Mouse (Mus musculus): ENCODE measurements around the gene 3830406C13Rik. TPM values are rescaled to one million over a fixed set of nuclear protein-coding genes. Genes with fewer than 3 reads are reported as not detected.

Gene 3830406C13Rik
- total and polyA plus RNA-seq, 3 experiments, result 2.1 to 47.0 (median 39.6) TPM

DNA sequence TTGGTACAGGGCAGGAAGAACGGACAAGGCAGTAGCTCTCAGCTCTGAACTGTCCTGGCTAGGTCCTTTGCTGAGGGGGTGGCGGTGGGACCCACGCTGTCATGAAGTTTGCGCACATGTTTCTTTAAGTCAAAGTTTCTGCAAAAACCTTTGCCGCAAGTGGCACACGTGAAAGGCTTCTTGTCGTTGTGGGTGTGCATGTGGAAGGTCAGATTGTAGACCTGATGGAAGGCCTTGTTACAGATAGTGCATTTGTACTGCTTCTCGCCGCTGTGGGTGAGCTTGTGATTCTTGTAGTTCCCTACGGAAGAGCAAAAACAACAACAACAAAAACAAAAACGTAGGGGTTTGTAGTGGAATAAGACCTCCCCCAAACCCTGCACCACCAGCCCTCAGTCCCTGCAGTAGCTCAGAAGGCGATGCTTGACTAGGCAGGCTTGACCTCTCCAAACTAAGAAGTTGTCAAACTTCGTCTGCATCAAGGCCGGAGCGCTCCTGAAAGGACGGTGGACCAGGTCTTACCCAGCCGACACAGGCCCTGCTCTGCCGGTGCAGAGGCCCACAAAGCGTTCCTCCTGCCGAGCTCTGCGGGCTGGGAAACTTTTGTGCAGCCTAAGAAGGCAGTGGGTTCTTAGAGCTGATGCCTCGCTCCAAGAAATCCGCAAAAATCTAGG is 58.6 kb downstream of the 3830406C13Rik start:
- no peak for DNase-seq

DNA sequence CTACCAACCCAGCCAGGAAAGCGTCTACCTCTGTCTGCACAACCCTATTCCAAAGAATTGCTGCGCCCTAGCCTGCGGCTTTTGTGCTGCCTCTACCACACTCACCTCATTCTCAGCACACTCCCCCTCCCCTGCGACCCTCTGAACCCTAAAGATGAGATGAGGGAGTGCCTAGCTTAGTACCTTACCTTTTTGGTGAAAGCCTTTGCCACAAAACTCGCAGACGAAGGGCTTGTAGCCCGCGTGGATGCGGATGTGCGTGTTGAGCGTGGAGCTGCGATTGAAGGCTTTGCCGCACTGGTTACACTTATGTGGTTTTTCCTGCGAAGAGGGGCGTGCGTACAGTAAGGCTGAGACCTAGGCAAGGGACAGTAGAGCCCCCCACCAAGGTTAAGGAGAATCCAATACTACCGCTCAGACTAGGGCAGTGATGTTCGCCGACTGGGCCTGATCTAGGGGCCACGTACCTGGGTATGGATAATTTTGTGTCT is 59.5 kb downstream of the 3830406C13Rik start:
- no peak for DNase-seq

DNA sequence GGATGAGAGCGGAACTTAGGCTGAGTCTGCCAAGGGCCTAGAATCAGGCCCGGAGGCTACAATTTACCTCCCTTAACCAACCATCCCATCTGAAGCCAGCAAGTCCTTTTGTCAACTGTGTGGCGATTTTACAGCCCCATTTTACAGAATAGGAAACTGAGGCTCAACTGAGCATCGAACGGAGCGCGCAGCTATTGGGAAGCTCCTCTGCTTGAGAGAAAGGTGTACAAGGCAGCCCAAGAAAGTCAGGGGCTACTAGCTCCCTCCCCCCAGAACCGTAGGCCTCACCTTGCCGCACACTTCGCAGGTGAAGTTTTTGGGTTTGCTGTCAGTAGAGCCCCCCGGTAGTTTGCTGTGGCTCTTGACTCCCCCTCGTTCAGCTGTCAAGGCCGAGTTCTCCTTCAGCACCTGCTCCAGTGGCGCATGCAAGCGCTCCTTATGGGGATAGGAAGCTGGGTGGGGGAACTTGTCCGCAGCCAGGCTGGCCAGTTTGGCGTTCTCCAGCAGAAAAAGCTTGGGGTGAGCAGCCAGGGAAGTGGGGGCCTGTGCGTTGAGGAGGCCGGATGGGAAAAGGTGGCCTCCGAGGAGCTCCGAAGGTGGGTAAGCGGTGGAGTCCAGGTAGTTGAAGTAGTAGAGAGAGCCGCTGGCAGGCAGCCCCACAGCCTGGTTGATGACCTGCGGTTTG is 60.2 kb downstream of the 3830406C13Rik start:
- no peak for DNase-seq

DNA sequence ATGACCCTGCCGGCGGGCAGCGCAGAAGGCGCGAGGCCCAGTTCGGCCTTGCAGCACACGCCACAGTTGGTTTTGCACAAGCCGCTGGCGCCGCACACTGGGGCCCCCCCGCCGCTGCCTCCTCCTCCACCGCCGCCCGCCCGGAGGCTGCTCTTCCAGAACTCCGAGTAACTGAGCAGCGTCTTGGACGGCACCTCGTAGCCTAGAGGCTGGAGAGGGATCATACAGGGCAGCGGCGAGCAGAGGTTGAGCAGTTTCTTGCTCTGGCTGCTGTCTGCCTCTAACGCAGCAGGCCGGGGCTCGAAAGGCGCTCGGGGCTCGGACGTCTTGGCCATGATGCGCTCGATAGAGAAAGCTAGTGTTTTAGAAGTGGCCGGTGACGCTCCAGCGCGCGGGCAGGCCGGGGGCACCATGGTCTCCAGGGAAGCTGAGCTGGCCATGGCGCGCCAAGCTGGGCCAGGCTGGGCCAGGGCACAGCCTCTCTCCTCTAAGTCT is 60.8 kb downstream of the 3830406C13Rik start:
- DNase-seq, result peak; percentile 50

DNA sequence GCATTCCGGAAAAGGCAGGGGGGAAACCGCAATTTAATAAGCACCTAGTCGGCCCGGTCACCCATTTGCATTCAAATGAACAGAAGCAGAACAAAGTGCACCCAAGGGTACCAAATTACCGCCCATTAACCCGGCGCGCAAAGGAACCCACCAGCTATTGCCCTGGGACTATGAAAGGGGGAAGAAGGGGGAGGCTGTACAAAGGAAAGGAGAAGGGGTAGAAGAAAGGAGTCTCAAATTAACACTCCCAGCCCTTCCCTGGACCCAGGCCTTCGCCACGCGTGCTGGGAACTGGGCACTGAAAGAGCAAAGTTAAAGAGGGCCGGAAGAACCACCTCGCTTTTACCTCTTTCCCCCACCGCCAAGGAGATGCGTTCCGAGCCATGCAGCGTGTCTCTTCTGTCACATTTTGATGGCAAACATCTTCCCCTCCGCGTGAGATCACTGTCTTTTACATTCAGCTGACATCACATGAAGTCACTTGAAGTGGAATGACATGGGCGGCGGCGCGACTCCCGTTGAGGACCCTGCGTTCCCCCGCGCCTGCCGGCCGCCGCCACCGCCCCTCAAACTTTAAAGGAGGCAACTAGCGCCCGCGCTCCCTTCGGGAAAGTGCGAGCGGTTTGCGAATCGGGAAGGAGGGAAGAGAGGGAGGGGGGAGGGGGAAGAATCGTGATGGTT is 61.4 kb downstream of the 3830406C13Rik start:
- DNase-seq, result no peak

DNA sequence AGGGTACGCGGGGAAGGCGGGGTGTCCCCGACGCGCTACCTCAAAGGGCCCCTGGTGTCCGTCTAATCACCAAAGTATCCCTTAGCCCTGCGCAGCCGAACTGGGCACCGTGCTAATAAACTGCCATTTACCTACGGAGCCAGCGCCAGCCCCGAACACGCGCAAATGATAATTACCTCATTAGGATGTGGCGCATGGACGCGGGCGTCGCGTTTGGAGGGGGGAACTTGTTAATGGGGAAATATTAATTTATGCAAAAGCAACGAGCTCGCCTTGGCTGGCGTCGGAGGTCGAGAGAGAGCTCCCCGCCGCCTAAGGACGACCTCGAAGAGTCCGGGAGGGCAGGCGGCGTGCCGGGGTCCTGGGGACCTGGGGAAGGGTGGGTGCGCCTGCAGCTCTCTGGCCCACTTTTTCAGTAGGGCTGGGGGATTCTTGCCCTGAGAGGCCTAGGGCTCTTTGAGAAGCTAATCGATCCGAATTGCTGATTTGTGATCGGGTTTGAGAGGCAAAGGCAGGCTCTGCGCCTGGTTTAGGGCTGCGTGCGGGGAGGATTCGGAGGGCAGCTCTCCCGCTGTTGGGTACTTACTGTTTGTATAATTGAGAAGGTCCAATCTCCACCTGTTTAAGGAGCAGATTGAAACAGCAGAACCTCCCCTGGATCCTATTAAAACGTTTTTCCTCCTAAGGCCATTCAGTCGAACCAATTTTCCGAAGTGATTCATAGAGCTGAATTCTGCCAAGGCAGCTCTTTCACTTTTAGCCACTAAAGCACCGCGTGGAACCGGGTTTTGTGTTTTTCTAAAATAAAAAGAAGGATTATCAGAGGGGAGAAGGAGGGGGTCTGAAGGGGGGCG is 62.3 kb downstream of the 3830406C13Rik start:
- peak; percentile 16 for DNase-seq

DNA sequence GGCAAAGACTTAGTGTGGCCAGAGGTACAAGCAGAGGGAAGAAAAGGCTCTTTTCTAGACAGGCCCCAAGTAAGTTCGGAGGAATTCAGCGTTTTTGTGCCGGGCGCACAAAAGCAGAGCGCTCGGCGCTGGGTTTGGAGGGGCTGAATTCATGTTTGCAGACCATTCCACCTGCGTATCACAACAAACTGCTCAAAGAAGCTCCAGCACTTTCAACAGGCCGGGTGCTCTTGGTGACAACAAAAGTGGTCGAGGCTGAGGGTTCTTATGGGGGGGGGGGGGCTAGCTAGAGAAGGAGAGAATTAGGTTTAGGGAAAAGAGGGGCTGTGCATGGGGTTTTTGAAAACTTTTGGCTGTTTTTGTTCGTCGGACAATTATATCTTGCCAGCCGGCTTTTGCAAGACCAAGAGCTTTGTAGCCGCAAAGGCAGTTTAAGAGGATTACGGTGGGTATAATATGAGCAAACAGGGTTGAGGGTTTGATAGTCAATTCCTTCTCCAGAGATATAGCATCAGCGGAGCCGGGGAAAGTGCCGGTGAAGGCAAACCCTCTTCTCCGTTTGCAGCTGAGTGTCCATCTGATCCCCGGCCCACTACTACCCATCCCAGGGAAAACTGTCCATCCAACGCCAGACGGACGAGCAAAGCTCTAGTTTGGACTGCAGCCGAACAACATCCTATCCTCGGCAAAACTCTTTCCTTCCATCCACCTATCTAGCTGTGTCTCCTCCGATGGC is 63.1 kb downstream of the 3830406C13Rik start:
- no peak for DNase-seq

DNA sequence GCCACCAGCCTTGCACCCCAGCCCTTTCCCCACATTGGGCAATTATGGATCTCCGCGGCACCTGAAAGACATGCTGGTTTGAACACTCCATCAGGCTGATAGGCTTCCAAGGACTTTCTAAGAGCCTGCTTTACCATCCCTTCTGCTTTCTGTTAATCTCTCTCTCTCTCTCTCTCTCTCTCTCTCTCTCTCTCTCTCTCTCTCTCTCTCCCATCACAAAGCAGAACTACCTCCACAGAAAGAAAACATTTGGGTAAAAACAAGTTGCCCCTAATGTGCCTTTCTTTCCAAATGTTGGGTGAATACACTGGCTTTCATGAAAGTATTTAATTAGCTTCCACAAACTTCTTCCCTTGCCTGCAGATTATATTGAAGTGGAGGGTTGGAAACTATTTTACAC is 64.1 kb downstream of the 3830406C13Rik start, which contains the start of gene Fezf2:
Gene Fezf2, minus strand, starts transcription at position 101 of the 400 bp plus-strand sequence.
- no peak for DNase-seq

DNA sequence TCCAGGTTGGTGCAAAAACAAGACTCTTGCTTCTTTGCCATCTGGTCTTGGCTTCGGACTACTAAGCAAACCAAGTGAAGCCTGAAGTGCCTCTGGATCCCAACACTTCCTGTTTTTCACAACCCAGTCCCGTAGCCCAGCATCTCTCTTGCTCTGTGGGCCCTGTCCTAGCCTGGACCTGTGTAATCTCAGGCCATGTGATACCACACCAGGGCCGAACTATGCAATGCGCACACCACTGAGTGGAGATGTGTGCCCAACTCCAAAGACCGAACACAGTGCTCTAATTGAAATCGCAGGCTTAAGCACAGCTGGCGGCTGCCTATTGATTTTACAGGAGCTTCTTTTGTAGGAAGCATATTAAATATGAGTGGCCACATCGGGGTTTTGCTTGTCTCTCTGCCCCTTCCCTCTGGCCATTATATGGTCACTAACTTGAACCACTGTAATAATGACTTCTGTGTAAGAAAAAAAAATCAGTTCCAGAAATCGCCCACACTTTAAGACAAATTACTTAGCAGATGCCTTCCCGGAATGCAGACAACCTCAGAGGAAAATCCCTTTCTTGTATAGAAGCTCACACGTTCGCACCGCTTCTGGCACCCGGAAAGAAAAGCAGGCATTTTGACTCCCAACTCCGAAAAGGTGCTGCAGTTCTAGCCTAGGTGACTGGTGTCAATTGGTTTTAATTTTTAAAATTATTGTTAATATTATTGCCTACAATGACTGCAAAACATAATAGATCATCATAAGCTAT is 65.5 kb downstream of the 3830406C13Rik start:
- no peak for DNase-seq

DNA sequence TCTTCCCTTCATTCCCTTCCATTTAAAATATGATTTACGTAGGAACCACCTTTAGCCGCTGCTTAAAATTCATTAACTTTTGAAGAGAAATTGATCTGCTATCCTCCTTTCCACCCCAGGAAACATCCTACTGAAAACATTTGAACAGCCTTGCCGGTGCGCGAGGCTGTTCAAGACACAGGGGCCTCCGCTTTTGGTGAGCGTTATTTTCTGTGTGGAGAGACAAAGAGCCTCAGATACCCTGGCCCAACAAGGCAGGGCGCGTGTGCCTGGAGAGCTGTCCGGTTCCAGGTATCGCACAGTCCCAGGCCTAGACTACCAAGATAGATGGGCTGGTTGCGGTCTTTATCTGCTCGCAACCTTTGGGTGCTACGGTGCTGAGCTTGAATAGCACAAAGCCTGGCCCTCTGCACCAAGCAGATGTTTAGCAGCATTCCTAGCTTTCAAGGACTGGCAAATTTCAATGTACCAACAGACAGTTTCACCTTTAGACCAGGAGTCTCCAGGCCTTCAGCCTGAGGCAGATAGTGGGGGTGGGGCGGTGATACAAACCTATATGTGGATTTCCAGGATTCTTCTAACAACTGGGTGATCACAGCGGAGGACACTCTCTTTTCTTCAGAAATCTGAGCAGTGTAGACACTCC is 66.4 kb downstream of the 3830406C13Rik start:
- DNase-seq, result no peak

Other genes with a start within 250 kb of the 3830406C13Rik start
- under 1 TPM; 0.17 to 0.29 TPM for gene Gm49355, start 197 bp upstream of the 3830406C13Rik start, total RNA-seq (2021)
- not detected in 2 replicates for gene Gm49355, start 197 bp upstream of the 3830406C13Rik start, polyA plus RNA-seq (2012; rRNA removed)
- gene Fezf2, start 64.0 kb downstream of the 3830406C13Rik start, total RNA-seq (2021), result not detected
- gene Fezf2, start 64.0 kb downstream of the 3830406C13Rik start, polyA plus RNA-seq (2012; rRNA removed), result not detected in 2 replicates